Mouse (Mus musculus): Measurements from ENCODE around the gene C8b.

The C8b gene

GRCm38 (mm10) chr4:104766065-104766464 lies at the start of gene C8b:
Gene C8b (plus strand): TSS chr4:104766317.
- 94% methylated on average over 8 of the region's 8 CpGs for WGBS

GRCm38 (mm10) chr4:104716506-104716905 lies 49.6 kb upstream of the C8b start:
- 37% methylated on average over 1 of the region's 1 CpGs for WGBS

GRCm38 (mm10) chr4:104718973-104719795 lies 46.9 kb upstream of the C8b start:
- 40% methylated on average over 13 of the region's 13 CpGs for WGBS

DNA sequence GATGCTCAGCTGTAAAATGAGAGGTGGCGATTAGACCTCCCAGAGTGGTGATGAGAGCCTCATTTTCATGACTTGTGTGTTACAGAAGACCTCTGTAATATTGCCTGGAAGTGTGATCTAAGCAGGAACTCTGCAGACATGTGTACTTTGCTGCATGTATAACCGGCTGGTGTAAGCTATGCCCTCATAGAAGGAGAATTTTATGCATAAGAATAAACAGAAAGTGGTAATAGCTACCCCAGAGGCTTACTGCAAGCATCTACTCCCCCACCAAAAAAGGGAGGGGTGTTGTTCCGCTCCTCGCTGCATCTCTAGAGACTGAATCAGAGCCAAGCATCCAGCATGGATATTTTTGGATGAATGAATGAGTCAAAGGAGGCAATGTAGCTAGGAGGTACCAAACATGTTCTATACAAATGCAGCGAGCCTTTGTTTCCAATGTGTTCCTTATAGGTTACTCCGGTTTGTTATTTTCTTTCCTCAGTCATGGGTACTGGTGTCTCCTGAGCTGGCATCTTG lies 42.5 kb upstream of the C8b start:
- WGBS: 34% methylated on average over 6 of the region's 6 CpGs

GRCm38 (mm10) chr4:104724258-104724657 lies 41.9 kb upstream of the C8b start:
- WGBS: 49% methylated on average over 5 of the region's 5 CpGs

DNA sequence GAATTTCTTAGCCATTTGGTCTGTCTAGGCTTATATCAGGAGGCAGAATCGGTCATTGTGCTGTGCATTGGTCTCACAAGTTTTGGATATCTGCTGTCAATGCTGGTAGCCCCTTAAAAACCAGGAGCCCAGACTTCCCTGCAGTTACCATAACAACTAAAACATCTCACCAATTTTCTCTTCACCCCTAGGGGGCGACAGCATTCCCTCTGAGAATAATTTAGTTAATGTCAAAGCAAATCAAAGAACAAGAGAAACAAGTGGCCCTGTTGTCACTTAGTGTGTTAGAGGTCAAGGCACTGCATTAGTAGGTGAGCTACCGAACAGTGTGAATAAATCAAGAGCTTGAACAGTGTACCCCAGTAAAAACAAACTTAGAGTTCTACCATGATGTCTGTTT lies 40.4 kb upstream of the C8b start:
- 59% methylated on average over 3 of the region's 3 CpGs for WGBS

DNA sequence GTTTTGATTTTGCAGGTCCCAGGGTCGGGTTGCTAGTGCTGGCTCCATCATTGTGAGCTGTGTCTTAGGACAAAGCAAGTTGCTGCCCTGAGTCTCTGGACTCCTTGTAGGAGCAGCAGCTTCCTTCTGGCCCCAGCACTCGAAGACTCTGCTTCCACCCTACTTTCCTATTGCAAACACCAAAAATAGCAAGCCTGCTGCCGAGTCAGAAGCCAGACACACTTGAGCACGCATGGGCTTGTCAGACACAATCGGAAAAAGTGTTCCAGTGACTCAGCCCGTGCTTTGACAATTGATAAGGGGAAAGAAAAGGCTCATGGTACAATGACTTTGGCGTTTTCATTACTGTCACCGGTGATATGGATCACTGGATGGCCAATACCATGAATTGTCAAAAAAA lies 36.9 kb upstream of the C8b start:
- WGBS: 40% methylated on average over 8 of the region's 8 CpGs

GRCm38 (mm10) chr4:104746500-104746899 lies 19.6 kb upstream of the C8b start:
- WGBS: 44% methylated on average over 6 of the region's 6 CpGs

DNA sequence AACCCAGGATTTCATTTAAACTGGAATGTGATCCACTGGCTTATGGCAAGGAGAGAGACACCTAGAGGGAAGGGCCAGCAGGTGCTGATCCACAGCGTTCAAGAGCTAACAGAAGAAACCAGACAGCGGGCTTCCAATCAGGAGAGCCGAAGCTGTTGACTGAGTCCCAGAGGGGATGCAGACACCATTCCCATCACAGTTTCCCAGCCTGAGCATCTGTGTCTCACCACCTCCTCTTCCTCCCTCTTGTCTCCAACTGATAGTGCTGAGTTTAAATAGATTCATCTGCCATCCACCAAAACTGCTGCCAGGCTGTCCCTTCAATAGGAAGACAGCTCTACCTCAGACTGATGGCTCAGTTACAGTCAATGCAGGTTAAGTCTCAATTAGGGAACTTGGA lies 12.0 kb upstream of the C8b start:
- WGBS: 57% methylated on average over 3 of the region's 3 CpGs

DNA sequence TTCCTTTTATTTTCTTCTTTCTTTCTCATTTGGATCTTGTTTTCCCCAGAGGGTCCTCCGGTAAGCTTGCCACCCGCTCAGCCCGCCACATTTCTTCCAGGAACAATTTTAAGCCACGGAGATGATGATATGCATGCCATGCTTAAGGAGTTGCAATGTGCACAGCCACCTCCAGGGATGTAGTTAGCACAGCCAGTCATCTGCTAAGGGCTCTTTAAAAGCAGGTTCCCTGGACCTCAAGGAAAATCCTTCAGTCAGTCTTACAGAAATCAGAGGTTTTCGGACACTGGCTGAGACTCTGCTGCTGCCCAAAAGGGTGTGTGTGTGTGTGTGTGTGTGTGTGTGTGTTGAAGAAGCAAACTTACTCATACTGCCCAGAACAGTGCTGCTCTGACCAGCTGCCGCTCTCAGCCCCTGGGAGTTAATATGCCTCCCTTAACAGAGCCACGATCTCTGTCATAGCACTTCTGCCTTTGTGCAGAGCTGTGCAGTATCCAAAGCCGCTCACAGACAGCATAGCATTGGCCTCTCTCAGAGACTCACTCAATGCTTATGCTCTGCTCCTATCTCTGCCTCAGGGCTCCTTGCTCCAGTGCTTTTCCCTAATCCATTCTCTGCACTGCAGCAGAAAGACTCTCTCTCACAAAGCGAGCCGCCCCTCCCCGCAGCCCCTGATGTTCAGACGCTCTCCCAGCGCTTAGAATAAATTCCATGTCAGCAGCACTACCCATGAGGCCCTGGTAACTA lies 5.1 kb upstream of the C8b start:
- 43% methylated on average over 13 of the region's 13 CpGs for WGBS

DNA sequence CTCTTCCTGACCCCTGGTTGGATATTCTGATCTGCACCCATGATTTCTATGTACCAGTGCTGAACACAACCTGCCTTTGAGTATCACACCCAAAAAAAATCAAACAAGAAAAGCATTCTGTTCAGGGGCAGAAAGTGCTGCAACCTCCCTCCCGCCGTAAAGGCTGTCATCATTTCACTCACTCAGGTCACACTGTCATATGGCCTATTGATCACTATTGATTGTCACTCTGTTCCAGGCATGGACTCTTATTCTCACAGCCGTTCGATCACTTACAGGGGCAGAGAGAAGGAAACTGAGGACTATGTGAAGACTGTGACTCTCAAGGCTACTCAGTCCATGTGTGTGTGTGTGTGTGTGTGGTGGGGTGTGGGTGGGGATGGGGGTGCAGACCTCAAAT lies 2.1 kb downstream of the C8b start:
- WGBS: 85% methylated on average over 4 of the region's 4 CpGs

DNA sequence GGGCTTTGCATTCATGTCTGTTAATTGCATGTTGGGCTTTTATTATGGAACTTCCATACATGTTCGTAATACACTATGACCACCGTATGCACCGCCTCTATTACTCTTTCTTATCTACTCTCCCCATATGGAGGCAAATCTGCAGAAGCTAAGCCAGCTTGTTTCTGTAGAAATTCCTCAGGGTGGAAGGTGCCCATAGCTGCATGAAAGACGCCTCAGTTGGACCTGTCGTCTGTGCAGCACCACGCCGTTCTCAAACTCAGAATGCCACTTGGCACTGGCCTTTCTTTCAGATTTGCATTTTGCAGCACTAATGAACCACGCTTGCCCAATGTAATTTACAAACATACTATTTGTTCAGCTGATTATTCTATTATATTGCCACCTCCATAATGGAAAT lies 3.5 kb downstream of the C8b start:
- 69% methylated on average over 8 of the region's 8 CpGs for WGBS

DNA sequence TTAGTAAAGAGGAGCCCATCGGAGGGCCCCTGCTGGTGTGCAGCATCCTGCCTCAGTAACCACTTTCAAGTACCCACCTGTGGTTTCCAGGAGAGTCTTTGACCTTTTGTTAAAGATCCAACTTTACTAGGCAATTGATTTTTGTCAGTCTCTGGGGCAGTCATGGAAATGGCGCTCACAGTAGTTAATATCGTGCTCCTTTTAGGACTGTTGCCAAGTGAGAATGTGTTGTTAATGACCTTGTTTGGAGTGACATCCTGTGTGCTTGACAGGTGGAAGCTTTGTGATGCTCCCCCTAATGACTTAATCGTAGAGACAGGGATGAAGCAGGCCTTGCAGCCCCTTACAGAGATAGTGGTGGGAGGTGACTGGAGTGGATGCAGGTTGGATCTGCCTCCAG lies 4.2 kb downstream of the C8b start:
- WGBS: 66% methylated on average over 4 of the region's 4 CpGs

GRCm38 (mm10) chr4:104775601-104776000 lies 9.5 kb downstream of the C8b start:
- 74% methylated on average over 3 of the region's 3 CpGs for WGBS

GRCm38 (mm10) chr4:104779460-104779859 lies 13.3 kb downstream of the C8b start:
- WGBS: 90% methylated on average over 5 of the region's 5 CpGs

- 96% methylated on average over 3 of the region's 3 CpGs for WGBS
Measured at GRCm38 (mm10) chr4:104781441-104781840, 15.3 kb downstream of the C8b start.

- WGBS: 85% methylated on average over 4 of the region's 4 CpGs
Measured at GRCm38 (mm10) chr4:104782346-104782745, 16.2 kb downstream of the C8b start.

- 96% methylated on average over 4 of the region's 4 CpGs for WGBS
Measured at GRCm38 (mm10) chr4:104792111-104792510, 26.0 kb downstream of the C8b start.

DNA sequence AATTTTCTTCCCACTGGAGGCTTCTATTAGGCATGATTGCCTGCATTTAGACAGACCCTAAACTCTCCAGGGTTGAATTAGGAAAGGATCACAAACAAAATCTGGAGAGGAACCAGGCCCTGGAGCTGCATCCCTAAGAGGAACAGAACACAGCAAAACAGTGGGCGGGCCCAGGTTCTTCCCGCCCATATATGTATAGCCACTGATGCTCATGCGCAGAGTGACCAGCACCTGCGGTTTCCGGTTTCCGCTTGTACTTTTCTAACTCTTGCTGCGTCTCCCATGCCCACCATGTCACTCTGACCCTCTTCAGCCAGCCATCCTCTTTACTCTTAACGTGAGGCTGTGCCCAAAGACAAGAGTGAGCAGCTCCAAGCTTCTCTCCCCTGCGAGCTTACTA lies 32.8 kb downstream of the C8b start:
- WGBS: 91% methylated on average over 9 of the region's 9 CpGs

DNA sequence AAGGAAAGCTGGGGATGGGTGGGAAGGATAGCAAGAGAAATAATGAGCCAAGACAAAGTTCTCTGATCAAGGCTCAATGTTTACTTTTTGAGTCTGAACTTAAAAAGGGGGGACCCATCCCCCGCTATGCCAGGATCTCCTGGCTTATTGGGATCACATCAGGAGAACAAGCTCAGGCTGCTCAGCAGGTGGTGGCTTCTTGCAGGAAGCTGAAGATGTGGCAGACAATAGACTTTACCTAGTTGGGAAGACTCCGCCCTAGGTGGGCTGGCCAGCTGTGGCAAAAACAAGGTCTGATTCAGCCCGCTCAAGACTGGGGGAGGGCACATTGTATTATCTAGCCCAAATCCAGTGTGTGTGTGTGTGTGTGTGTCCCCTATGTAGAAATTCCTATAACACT lies 35.5 kb downstream of the C8b start:
- 92% methylated on average over 3 of the region's 3 CpGs for WGBS

GRCm38 (mm10) chr4:104804100-104804499 lies 38.0 kb downstream of the C8b start:
- 88% methylated on average over 4 of the region's 4 CpGs for WGBS

- WGBS: 82% methylated on average over 19 of the region's 19 CpGs
Measured at GRCm38 (mm10) chr4:104805414-104806257, 39.5 kb downstream of the C8b start.
